Mouse (Mus musculus) kidney, adult 2 months (tissue): Measurements from ENCODE around the gene Tec. TPM values are rescaled to one million over a fixed set of nuclear protein-coding genes. Genes with fewer than 3 reads are reported as not detected.
"Not testable (repeated sequence)": the region's sequence is repeated elsewhere in the genome, so short reads cannot be mapped to it uniquely, and the experiment has no call there.

ENCODE experiments used
- DNase-seq: peaks from one replicate; pipeline ENCODE4 v3.0.0; 2021
- H3K27ac ChIP-seq: fragments of 200-500 bp; 2 replicates; pipeline ENCODE4 v1.5.1; 2012; ENCODE audit warnings: low read depth, low read length, control low read depth, inconsistent platforms; ENCODE audit not compliant: insufficient read depth
- H3K27me3 ChIP-seq: fragments of 200-500 bp; replicated peaks from 2 replicates; pipeline ENCODE4 v1.6.1; 2012; ENCODE audit warnings: mild to moderate bottlenecking, moderate library complexity, low read length, inconsistent platforms; ENCODE audit not compliant: control insufficient read depth, insufficient read depth
- H3K36me3 ChIP-seq: fragments of 200-500 bp; 2 replicates; pipeline ENCODE4 v1.6.1; 2012; ENCODE audit warnings: mild to moderate bottlenecking, moderate library complexity, low read length, inconsistent platforms; ENCODE audit not compliant: control insufficient read depth, insufficient read depth
- H3K4me1 ChIP-seq: fragments of 200-500 bp; 2 replicates; pipeline ENCODE4 v1.6.1; 2011; ENCODE audit warnings: low read length; ENCODE audit not compliant: control insufficient read depth, insufficient read depth
- H3K4me3 ChIP-seq: fragments of 200-500 bp; 2 replicates; pipeline ENCODE4 v1.5.1; 2011; ENCODE audit warnings: mild to moderate bottlenecking, low read depth, low read length, control low read depth; ENCODE audit not compliant: insufficient read depth
- CTCF ChIP-seq: fragments of 200-500 bp; conservative IDR thresholded peaks from 2 replicates; pipeline ENCODE4 v1.5.1; 2011; ENCODE audit warnings: low read depth, mild to moderate bottlenecking, control low read depth, low read length, moderate library complexity, mixed read lengths; ENCODE audit not compliant: insufficient read depth, insufficient read length
- POLR2A ChIP-seq: fragments of 200-500 bp; IDR thresholded peaks from one replicate; pipeline ENCODE4 v1.6.1; 2011; ENCODE audit warnings: low read depth, low read length, control low read depth
- WGBS: fragments of 180-500 bp; shearing (Covaris S2); methylation state at CpG from one replicate; pipeline ENCODE4 v1.1.7; 2018; 5-methylcytosine and 5-hydroxymethylcytosine counted together
- polyA plus RNA-seq: library from polyadenylated mRNA; depleted of rRNA; stranded (reverse); fragments of >200 nt; gene quantifications from 2 replicates; pipeline ENCODE4 v1.2.3, GENCODE M21; 2012

The Tec gene
- polyA plus RNA-seq, 1 experiment, result 8.1 TPM

DNA sequence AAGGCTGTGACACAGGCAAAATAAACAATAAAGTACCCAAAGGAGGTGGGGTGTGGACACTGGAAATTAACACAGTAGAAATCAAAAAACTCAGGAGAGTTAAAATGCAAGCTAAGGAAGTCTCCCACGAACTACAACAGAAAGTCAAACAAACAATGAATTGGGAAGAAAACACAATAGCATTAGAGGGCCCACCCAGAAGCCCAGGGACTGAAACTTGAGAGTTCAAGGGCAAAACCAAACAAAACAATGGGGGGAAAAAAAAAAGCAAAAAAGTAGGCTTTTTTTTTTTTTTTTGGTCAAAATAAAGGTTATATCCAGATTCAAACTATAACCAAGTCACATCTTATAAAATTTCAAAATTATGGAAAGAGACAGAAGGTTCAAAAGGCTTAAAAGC is 39.9 kb downstream of the Tec start:
- 40% methylated on average over 1 of the region's 1 CpGs for WGBS
- H3K27ac ChIP-seq, result no peak overlapping the region
- no peak for TF ChIP-seq POLR2A
- TF ChIP-seq CTCF, result no peak
- H3K36me3 ChIP-seq, result no peaks in the 10 kb centered on the region; the same call in 1 of the 2 replicates
- peaks cover 11% of the 10 kb centered on the region; the same call in 1 of the 2 replicates for H3K4me1 ChIP-seq
- no peak overlapping the region for H3K4me3 ChIP-seq
- DNase-seq, result no peak
- no peaks in the 10 kb centered on the region for H3K27me3 ChIP-seq

DNA sequence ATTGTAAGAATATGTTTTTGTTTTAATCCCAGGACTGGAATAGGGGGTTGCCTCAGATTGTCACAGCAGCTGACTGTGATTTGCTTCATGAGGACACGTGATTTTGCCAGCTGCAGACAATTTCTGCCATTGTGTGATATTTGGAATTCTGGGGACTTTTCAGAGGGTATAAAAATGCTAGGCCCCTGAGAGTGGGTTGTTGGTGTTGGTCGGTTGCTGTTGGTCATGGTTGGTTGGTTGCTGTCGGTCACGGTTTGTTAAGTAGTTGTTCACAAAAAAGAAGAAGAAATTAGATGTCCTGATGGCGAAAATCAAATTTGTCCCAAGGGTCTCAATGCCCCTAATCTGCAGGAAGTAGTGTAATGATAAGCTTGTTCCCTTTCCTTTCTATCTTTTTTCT is 40.8 kb downstream of the Tec start:
- Histone ChIP-seq H3K27ac (no peak overlapping the region), H3K4me1 (peaks cover 11% of the 10 kb centered on the region; the same call in 1 of the 2 replicates), H3K4me3 (no peak overlapping the region), H3K36me3 (no peaks in the 10 kb centered on the region; the same call in 1 of the 2 replicates), H3K27me3 (no peaks in the 10 kb centered on the region)
- TF ChIP-seq CTCF, result no peak
- no peak for TF ChIP-seq POLR2A
- 50% methylated on average over 5 of the region's 5 CpGs for WGBS
- no peak for DNase-seq

DNA sequence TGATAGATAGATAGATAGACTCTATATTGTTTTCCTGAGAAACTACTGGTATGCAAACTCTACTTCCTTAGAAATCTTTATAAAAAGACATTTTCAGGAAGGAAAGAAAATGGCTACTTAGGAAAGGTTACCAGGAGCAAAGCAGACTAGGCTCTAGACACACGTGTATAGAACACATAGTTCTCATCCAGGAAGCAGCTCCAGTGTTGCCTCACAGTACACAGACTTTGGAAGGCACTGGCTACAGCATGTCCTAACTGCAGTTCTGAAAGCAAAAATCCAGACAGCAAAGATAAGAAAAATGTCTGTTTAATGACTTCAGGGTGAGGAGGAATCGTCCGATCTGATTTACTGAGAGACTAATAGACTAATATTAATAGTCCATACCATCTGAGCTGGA is 41.8 kb downstream of the Tec start:
- Histone ChIP-seq H3K36me3 (peaks cover 2% of the 10 kb centered on the region; the same call in 1 of the 2 replicates), H3K4me3 (no peak overlapping the region), H3K27ac (peak overlapping the region; percentile 5; the same call in 1 of the 2 replicates), H3K4me1 (peaks cover 11% of the 10 kb centered on the region; the same call in 1 of the 2 replicates), H3K27me3 (no peaks in the 10 kb centered on the region)
- no peak for DNase-seq
- WGBS, result 71% methylated on average over 3 of the region's 3 CpGs
- no peak for TF ChIP-seq CTCF
- no peak for TF ChIP-seq POLR2A

DNA sequence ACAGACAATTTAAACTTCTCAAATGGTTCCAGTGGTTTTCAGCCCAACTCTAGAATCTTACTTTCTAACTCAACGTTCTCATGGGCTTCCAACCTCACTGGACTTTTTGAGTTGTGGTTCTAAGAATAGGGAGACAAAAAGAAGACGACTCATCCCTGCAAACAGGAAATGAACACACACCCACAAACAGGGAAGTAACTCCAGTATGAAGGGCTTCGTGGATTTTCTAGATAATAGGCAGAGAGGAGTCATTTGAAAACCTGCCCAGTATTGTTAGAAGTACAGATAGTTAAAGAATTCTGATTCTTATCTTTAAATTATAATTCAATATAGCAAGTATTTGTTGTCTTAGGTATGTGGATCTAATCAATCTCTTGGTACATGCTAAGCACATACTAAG is 47.6 kb downstream of the Tec start:
- Histone ChIP-seq H3K4me3 (no peak overlapping the region), H3K27me3 (no peaks in the 10 kb centered on the region), H3K36me3 (peaks cover 2% of the 10 kb centered on the region; the same call in 1 of the 2 replicates), H3K27ac (no peak overlapping the region), H3K4me1 (peaks cover 7% of the 10 kb centered on the region; the same call in 1 of the 2 replicates)
- 59% methylated on average over 3 of the region's 3 CpGs for WGBS
- TF ChIP-seq POLR2A, result no peak
- TF ChIP-seq CTCF, result no peak
- no peak for DNase-seq

DNA sequence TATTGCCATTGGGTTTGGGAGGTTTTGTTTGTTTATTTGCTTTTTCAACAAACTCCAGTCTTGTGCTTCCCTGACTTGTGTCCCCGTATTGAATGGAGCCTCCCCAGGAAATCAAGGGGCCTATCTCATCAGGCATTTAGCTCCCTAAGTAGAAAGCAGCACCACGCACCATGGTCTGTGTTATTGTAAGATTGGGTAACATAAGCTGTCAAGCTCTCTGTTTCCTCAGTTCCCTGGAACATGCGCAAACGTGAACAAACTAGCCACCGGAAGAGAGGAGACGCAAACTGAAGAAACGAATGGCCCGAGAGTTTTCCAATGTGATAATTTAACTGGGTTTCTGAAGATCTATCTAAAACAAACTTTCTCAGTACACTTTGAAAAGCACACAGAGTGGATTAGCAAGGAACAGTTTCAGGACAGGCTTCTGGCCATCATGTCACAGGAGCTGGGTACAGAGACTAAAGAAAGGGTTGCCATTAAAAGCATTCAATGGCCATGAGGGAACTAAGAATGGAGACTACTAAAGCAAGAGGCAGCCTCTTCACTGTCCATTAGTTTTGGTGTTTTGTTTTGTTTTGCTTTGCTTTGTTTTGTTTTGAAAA is 48.1 kb downstream of the Tec start:
- Histone ChIP-seq H3K27me3 (no peaks in the 10 kb centered on the region), H3K4me3 (no peak overlapping the region), H3K4me1 (peaks cover 7% of the 10 kb centered on the region; the same call in 1 of the 2 replicates), H3K36me3 (peaks cover 2% of the 10 kb centered on the region; the same call in 1 of the 2 replicates), H3K27ac (no peak overlapping the region)
- no peak for TF ChIP-seq POLR2A
- no peak for DNase-seq
- 86% methylated on average over 8 of the region's 8 CpGs for WGBS

DNA sequence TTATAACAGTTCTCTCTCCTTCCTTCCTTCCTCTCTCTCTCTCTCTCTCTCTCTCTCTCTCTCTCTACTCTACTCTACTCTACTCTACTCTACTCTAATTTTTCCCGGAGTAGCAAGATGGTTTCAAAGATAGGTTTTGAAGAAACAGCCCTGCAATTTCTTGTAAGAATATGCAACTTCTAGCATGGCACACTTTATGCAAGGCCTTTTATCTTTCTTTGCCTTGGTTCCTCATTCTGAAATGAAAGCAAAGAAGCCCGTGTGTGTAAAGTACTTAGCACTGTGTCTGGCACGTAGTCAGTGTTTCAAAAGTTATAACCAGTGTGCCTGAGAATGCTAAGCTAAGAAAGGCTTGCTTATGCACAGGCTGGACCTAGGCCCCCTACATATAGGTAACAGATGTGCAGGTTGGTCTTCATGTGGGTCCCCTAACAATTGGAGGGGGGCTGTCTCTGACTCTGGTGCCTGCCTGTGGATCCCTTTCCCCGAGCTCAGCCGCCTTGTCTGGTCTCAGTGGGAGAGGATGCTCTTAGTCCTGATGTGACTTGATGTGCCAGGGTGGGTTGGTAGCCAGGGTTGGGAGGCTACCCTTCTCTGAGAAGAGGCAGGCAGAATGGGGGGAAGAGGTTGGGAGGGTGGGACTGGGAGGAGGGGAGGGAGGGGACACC is 49.6 kb downstream of the Tec start:
- Histone ChIP-seq H3K36me3 (peaks cover 2% of the 10 kb centered on the region; the same call in 1 of the 2 replicates), H3K27me3 (no peaks in the 10 kb centered on the region), H3K27ac (no peak overlapping the region), H3K4me1 (peaks cover 7% of the 10 kb centered on the region; the same call in 1 of the 2 replicates), H3K4me3 (no peak overlapping the region)
- no peak for DNase-seq
- WGBS, result 85% methylated on average over 5 of the region's 5 CpGs
- TF ChIP-seq POLR2A (no peak), CTCF (no peak)

DNA sequence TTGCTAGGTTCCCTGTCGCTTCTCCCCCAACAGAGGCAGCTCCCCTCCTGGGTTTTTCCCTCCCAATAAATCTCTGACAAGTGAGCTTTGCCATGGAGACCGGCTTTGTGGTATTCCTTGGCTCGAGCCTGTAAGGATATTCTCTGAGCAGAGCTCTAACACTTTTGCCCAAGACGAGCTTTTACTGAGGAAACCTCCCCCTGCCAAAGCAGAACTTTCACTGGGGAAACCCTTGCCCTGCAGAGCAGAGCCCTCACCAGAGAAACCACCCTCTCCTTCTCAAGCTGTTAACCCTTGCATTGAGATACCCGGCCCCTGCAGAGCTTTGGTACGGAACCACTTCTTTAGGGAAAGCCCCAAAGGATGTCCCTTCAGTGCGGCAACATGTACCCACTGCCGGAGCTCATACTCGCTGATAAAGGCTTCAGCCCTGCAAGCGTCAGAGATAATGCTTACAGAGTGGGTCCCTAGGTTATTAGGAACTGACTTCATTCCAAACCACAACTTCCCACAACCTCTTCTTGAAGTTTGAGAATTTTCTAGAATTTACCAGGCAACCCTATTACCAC is 50.7 kb downstream of the Tec start:
- Histone ChIP-seq H3K36me3 (peaks cover 2% of the 10 kb centered on the region; the same call in 1 of the 2 replicates), H3K4me3 (no peak overlapping the region), H3K4me1 (peaks cover 7% of the 10 kb centered on the region; the same call in 1 of the 2 replicates), H3K27ac (peak overlapping the region; percentile 12; the same call in 1 of the 2 replicates), H3K27me3 (no peaks in the 10 kb centered on the region)
- DNase-seq, result no peak
- WGBS, result 47% methylated on average over 10 of the region's 10 CpGs
- TF ChIP-seq CTCF (no peak), POLR2A (no peak)

DNA sequence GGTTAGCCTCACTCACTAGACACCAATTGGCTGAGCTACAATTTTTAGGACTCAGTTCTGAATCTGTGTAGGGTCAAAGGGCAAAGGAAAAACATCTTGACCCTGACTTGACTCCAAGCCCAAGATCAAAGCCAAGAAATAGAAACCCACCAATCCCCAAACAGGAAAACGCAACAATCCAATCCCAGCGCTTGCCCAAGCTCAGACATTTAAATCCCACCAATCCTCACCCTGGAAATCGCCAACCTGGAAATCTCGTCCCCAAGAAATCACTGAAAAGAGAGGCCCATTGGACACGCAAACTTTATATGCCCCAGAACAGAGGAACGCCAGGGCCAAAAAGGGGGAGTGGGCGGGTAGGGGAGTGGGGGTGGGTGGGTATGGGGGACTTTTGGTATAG is 51.3 kb downstream of the Tec start:
- not testable (repeated sequence) for H3K27me3 ChIP-seq, H3K4me3 ChIP-seq, H3K36me3 ChIP-seq, H3K4me1 ChIP-seq
- peak; percentile 55 for DNase-seq
- peak overlapping the region; percentile 82 for H3K27ac ChIP-seq
- 75% methylated on average over 7 of the region's 7 CpGs for WGBS
